Mouse (Mus musculus) cortical plate, adult 2 months (tissue): ENCODE results near the gene Tmem138. TPM values are rescaled to one million over a fixed set of nuclear protein-coding genes. Genes with fewer than 3 reads are reported as not detected.
A peak's percentile ranks its signal among the peaks of the same experiment; 100 is the strongest.

ENCODE experiments used
- H3K27ac ChIP-seq: fragments of 200-500 bp; 2 replicates; pipeline ENCODE4 v1.5.1; 2012; ENCODE audit warnings: low read length, control low read depth, inconsistent platforms; ENCODE audit not compliant: insufficient read depth
- H3K4me1 ChIP-seq: fragments of 200-500 bp; 2 replicates; pipeline ENCODE4 v1.6.1; 2011; ENCODE audit warnings: low read length; ENCODE audit not compliant: control insufficient read depth, insufficient read depth
- H3K4me3 ChIP-seq: fragments of 200-500 bp; 2 replicates; pipeline ENCODE4 v1.5.1; 2011; ENCODE audit warnings: mild to moderate bottlenecking, low read length, control low read depth; ENCODE audit not compliant: insufficient read depth
- CTCF ChIP-seq: fragments of 200-500 bp; IDR thresholded peaks from 2 replicates; pipeline ENCODE4 v1.5.1; 2011; ENCODE audit warnings: mild to moderate bottlenecking, control low read depth, low read length; ENCODE audit not compliant: insufficient read depth; ENCODE audit errors: extremely low read depth
- POLR2A ChIP-seq: fragments of 200-500 bp; IDR thresholded peaks from 2 replicates; pipeline ENCODE4 v1.6.1; 2011; ENCODE audit warnings: mild to moderate bottlenecking, low read length, control low read depth; ENCODE audit not compliant: insufficient read depth; ENCODE audit errors: extremely low read depth
- polyA plus RNA-seq: library from polyadenylated mRNA; depleted of rRNA; stranded (reverse); fragments of >200 nt; gene quantifications from 2 replicates; pipeline ENCODE4 v1.2.3, GENCODE M21; 2012; rRNA removed

The Tmem138 gene
- polyA plus RNA-seq, 1 experiment = 20.1 TPM

DNA sequence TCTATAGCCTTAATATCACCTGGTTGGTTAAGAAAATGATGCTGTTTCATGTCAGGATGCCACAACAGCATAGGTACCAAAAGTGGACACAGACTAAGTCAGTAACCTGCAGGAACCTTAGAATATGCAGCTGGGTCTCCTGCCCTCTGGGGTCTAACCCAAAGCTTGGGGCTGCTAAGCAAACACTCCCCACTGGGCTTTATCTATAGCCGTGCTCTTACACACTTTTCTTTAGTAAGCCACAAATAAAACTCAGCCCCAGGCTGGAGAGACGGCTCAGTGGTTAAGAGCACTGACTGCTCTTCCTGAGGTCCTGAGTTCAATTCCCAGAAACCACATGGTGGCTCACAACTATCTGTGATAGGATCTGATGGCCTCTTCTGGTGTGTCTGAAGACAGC, 20.2 kb downstream of the Tmem138 start:
- TF ChIP-seq POLR2A (no peak), CTCF (no peak)
- Histone ChIP-seq H3K4me3 (no peak overlapping the region), H3K27ac (no peak overlapping the region), H3K4me1 (no peaks in the 10 kb centered on the region; the same call in 1 of the 2 replicates)

DNA sequence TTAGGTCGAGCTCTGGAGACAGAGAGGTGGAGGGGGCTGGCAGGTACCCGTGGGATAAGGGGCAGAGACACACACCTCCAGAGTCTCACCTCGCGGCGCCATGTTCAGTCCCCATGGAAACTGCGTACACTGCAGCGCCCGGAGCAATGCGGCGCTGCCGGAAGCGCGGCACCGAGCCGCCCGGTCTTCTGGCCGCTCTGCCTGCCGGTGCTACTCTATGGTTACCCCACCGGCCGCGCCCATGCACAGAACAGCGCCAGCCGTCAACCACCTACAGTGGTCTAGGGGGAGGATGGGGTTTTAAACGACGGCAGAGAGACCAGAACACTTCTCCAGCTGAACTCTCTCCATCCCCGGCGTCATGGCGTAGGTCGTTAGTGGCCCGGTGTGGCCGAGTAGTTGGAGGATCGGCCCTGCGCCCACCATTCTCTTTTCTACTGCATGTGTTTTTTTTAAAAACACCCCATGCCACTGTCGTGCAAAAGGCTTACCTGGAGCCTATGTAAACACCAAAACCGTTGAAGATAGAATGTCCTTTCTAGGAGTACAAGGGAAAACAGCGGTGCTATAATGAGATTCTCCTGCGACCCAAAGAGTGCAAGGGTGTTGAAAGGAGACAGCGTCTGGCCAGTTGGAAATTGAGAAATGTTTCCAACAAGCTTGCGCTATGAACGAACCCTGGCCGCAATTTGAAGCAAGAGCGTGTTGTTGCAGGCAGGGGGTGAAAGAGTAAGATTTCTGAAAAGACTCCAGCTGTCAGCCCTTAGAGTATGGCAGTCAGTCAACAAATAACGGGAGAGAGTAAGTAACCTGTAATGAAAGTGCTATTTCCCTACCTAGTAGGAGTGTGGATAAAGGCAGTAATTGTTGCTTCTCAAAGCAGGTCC, 21.3 kb downstream of the Tmem138 start, which contains the start of gene Tmem216:
Gene Tmem216, minus strand, starts transcription at position 615 of the 887 bp plus-strand sequence.
- H3K4me1 ChIP-seq = no peaks in the 10 kb centered on the region; the same call in 1 of the 2 replicates
- H3K4me3 ChIP-seq = peak within 1 kb of the TSS; percentile 53
- TF ChIP-seq CTCF = no peak
- TF ChIP-seq POLR2A = peak; percentile 49; the same call in 1 of the 2 replicates
- peak within 1 kb of the TSS; percentile 54 for H3K27ac ChIP-seq

- TF ChIP-seq CTCF = no peak
- no peak for TF ChIP-seq POLR2A
Measured at GRCm38 (mm10) chr19:10539454-10539853, 37.7 kb downstream of the Tmem138 start.

DNA sequence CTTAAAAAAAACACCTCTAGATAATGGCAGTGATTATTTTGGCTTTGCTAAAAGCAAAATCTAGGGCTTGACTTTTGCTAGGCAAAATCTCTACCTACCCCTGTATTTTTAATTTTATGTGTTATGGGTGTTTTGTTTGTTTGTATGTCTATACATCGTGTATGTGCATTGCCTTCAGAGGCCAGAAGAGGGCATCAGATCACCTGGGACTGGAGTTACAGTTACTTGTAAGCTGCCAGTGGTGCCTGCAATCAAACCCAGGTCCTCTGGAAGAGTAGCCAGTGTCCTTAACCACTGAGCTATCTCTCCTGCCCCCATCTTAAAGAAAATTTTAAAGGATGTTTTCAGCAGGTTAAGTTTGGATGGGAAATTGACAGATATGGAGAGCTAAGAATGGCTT, 47.1 kb downstream of the Tmem138 start:
- H3K27ac ChIP-seq = no peak overlapping the region
- no peak for TF ChIP-seq POLR2A
- TF ChIP-seq CTCF = no peak
- no peak overlapping the region for H3K4me3 ChIP-seq
- peaks cover 3% of the 10 kb centered on the region for H3K4me1 ChIP-seq

More at GRCm38 (mm10) chr19:10539454-10539853, 37.7 kb downstream of the Tmem138 start:
- Histone ChIP-seq H3K4me1 (no peaks in the 10 kb centered on the region), H3K4me3 (no peak overlapping the region), H3K27ac (no peak overlapping the region)

- TF ChIP-seq POLR2A (no peak), CTCF (peak; percentile 19; the same call in 1 of the 2 replicates)
- Histone ChIP-seq H3K4me3 (peak within 1 kb of the TSS; percentile 90), H3K4me1 (peaks cover 5% of the 10 kb centered on the region), H3K27ac (peak within 1 kb of the TSS; percentile 100)
Measured at GRCm38 (mm10) chr19:10525910-10526309, 51.3 kb downstream of the Tmem138 start, which contains the start of gene Sdhaf2. Sdhaf2 (minus strand) TSS chr19:10526142.

- Histone ChIP-seq H3K27ac (peak within 1 kb of the TSS; percentile 100), H3K4me3 (peak within 1 kb of the TSS; percentile 90), H3K4me1 (peaks cover 5% of the 10 kb centered on the region)
- TF ChIP-seq CTCF (no peak), POLR2A (peak; percentile 66)
Measured at GRCm38 (mm10) chr19:10525106-10525901, 51.9 kb downstream of the Tmem138 start, which contains the start of gene Cpsf7. Cpsf7 (plus strand) TSS chr19:10525266.

DNA sequence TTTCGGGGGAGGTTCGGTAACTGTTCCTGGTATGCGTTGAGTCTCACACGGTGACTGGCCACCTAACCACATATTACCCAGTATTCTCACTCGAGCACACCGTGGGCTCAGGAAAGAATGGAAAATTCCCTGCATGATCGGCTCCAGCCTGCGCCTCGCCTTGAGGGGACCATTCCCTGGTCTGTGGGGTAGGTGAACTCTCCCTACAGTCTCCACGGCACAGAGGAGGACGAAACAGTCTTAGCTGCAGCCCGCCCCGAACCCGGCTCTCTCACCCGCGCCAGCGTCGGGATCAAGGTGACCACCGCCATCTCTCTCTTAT, 52.4 kb downstream of the Tmem138 start:
- TF ChIP-seq CTCF (no peak), POLR2A (no peak)
- peaks cover 5% of the 10 kb centered on the region for H3K4me1 ChIP-seq
- peak overlapping the region; percentile 90 for H3K4me3 ChIP-seq

DNA sequence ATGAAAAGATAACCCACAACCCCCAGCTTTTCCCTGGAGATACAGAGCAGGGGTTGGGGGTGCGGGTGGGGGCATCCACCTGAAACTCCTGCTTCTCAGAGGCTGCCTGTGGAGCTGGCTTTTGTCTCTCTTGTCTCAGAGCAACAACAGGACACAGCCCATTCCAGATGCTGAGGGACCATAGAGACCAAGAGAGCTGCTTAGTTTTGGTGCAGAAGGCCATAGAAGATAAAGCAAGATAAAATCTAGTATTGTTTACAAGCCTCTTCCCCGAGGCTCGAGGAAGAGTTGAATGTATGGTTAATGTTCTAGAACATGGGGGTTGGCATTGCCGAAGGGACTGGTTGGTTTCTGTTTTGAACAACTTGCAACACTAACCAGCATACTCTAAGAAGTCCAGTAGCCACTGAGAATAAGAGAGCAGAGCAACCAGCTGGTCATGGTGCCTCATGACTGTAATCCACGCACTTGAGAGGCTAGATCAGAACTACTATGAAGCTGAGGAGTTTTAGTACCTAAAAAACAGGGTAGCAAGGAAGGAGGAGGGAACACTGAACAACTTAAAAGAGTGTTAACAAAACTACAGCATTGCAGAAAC, 53.6 kb downstream of the Tmem138 start:
- Histone ChIP-seq H3K4me3 (no peak overlapping the region; the same call in 1 of the 2 replicates), H3K27ac (no peak overlapping the region), H3K4me1 (peaks cover 5% of the 10 kb centered on the region)
- TF ChIP-seq POLR2A (no peak), CTCF (no peak)

More for the DNA sequence above, 52.4 kb downstream of the Tmem138 start:
- peak overlapping the region; percentile 33 for H3K27ac ChIP-seq

DNA sequence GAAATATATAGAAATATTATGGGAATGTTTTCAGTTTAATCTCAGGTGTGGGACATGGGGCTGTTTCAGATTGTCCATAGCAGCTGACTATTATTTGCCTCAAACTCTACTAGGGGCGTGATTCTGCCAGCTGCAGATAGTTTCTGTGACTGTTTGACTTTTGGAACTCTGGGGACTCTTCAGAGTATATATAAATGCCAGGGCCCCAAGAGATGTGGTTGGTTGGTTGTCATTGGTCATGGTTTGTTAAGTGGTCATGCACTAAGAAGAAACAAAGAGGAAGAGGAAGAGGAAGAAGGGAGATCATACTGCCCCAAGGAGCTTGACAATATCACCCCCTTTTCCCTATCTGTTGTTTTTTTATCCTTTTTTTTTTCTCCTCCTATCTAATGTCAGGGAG, 55.2 kb downstream of the Tmem138 start:
- no peak overlapping the region for H3K4me3 ChIP-seq
- H3K4me1 ChIP-seq = peaks cover 5% of the 10 kb centered on the region
- TF ChIP-seq CTCF (no peak), POLR2A (no peak)
- no peak overlapping the region for H3K27ac ChIP-seq

Other genes starting within 250 kb of the Tmem138 start
- 213 and 252 TPM in 2 replicates for gene Syt7, start 188.3 kb downstream of the Tmem138 start, polyA plus RNA-seq
- 9.5 and 24.2 TPM in 2 replicates for gene Lrrc10b, start 119.9 kb downstream of the Tmem138 start, polyA plus RNA-seq
- 1.4 and 2.5 TPM in 2 replicates for gene Ppp1r32, start 94.4 kb downstream of the Tmem138 start, polyA plus RNA-seq
- gene Cpsf7, start 52.1 kb downstream of the Tmem138 start, polyA plus RNA-seq = 79.6 and 83.0 TPM in 2 replicates
- gene Sdhaf2, start 51.2 kb downstream of the Tmem138 start, polyA plus RNA-seq = 61.8 and 65.1 TPM in 2 replicates
- gene Tmem216, start 21.1 kb downstream of the Tmem138 start, polyA plus RNA-seq = 21.7 TPM in 2 replicates
- 15.1 and 15.5 TPM in 2 replicates for gene Cyb561a3, start 190 bp downstream of the Tmem138 start, polyA plus RNA-seq
- 120 and 123 TPM in 2 replicates for gene Ddb1, start 28.0 kb upstream of the Tmem138 start, polyA plus RNA-seq
- gene Tkfc, start 28.3 kb upstream of the Tmem138 start, polyA plus RNA-seq = 16.4 and 17.3 TPM in 2 replicates
- 0.68 and 0.81 TPM in 2 replicates for gene Vwce, start 56.9 kb upstream of the Tmem138 start, polyA plus RNA-seq
- gene Pga5, start 100.7 kb upstream of the Tmem138 start, polyA plus RNA-seq = not detected in 2 replicates
- gene Vps37c, start 111.4 kb upstream of the Tmem138 start, polyA plus RNA-seq = 19.1 and 23.1 TPM in 2 replicates
- 0.08 TPM in 2 replicates for gene Cd5, start 161.6 kb upstream of the Tmem138 start, polyA plus RNA-seq